Mouse (Mus musculus): ENCODE data around the gene Ap5b1.

Gene Ap5b1

GRCm38 (mm10) chr19:5609171-5609546 is 41.3 kb downstream of the Ap5b1 start:
- in situ Hi-C loops (cut with MboI, MseI) = loop anchor here (10.0 kb wide), 1 partner anchor 56 kb away; the partner anchor contains the start of gene Sipa1

- in situ Hi-C loops (cut with MboI, MseI) = loop anchor here (10.0 kb wide), 1 partner anchor 55 kb away; the partner anchor contains the start of gene Sipa1
These were observed 42.0 kb downstream of the Ap5b1 start, which contains the start of gene Kat5 for GRCm38 (mm10) chr19:5609547-5610404. Kat5 (minus strand) TSS chr19:5610237.

GRCm38 (mm10) chr19:5611973-5612372 is 44.1 kb downstream of the Ap5b1 start:
- in situ Hi-C loops (cut with MboI, MseI) = no loop called here

GRCm38 (mm10) chr19:5612762-5613411 is 45.1 kb downstream of the Ap5b1 start:
- in situ Hi-C loops (cut with MboI, MseI) = no loop called here

DNA sequence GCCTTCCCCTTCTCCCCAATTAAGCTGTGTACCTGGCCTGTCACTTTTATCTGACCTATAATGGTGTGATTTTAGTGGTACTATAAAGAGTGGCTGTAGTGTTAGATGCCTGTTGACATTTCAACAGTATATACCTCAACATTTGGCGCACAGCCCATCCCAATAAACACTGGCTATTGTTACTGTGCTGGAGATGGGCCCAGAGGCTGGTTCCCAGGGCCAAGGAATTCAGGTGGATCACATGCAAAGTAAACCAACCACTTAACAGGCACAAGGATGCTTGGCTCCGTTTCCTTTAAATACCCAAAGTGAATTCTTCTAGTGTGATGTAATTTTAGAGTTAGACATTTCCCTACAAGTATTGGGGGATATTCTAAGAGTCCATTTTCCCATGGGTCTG is 47.1 kb downstream of the Ap5b1 start:
- in situ Hi-C loops (cut with MboI, MseI) = no loop called here

GRCm38 (mm10) chr19:5620007-5620406 is 52.2 kb downstream of the Ap5b1 start:
- in situ Hi-C loops (cut with MboI, MseI) = no loop called here

Measured in regulatory T cell (primary cell).